Mouse (Mus musculus) urinary bladder, adult 2 months (tissue): Measurements from ENCODE around the gene Smarcd3. TPM values are rescaled to one million over a fixed set of nuclear protein-coding genes. Genes with fewer than 3 reads are reported as not detected.

Source experiments
- DNase-seq: peaks from one replicate; pipeline ENCODE4 v3.0.0; 2022; ENCODE audit warnings: low spot score
- polyA plus RNA-seq: library from polyadenylated mRNA; depleted of rRNA; stranded (reverse); fragments of >200 nt; gene quantifications from 2 replicates; pipeline ENCODE4 v1.2.3, GENCODE M21; 2012; rRNA removed

Gene Smarcd3
- 80.3 and 83.2 TPM in 2 replicates for polyA plus RNA-seq

- DNase-seq, result no peak
These were observed at the start of gene Smarcd3 for GRCm38 (mm10) chr5:24623986-24624821. Smarcd3 (minus strand) TSS chr5:24624411.

- DNase-seq, result no peak
These were observed 37.2 kb upstream of the Smarcd3 start for GRCm38 (mm10) chr5:24661457-24661856.

- no peak for DNase-seq
These were observed 35.7 kb upstream of the Smarcd3 start for GRCm38 (mm10) chr5:24659708-24660423.

GRCm38 (mm10) chr5:24657113-24657512 is 32.9 kb upstream of the Smarcd3 start:
- no peak for DNase-seq

GRCm38 (mm10) chr5:24654491-24654890 is 30.3 kb upstream of the Smarcd3 start:
- no peak for DNase-seq

GRCm38 (mm10) chr5:24652780-24653179 is 28.6 kb upstream of the Smarcd3 start:
- no peak for DNase-seq

GRCm38 (mm10) chr5:24651768-24652752 is 27.8 kb upstream of the Smarcd3 start:
- peak; percentile 74 for DNase-seq

GRCm38 (mm10) chr5:24651356-24651755 is 27.1 kb upstream of the Smarcd3 start:
- DNase-seq, result no peak

GRCm38 (mm10) chr5:24649701-24650100 is 25.5 kb upstream of the Smarcd3 start:
- no peak for DNase-seq

GRCm38 (mm10) chr5:24649231-24649630 is 25.0 kb upstream of the Smarcd3 start:
- DNase-seq, result no peak

GRCm38 (mm10) chr5:24645454-24645853 is 21.2 kb upstream of the Smarcd3 start:
- DNase-seq, result no peak

- no peak for DNase-seq
These were observed 14.9 kb upstream of the Smarcd3 start for GRCm38 (mm10) chr5:24639081-24639480.

- DNase-seq, result no peak
These were observed 13.9 kb upstream of the Smarcd3 start for GRCm38 (mm10) chr5:24638131-24638530.

GRCm38 (mm10) chr5:24636987-24637386 is 12.8 kb upstream of the Smarcd3 start:
- no peak for DNase-seq

GRCm38 (mm10) chr5:24635526-24636141 is 11.4 kb upstream of the Smarcd3 start:
- DNase-seq, result no peak

GRCm38 (mm10) chr5:24635093-24635492 is 10.9 kb upstream of the Smarcd3 start:
- DNase-seq, result no peak

GRCm38 (mm10) chr5:24629712-24630111 is 5.5 kb upstream of the Smarcd3 start:
- DNase-seq, result no peak

GRCm38 (mm10) chr5:24624822-24625120 is 560 bp upstream of the Smarcd3 start:
- DNase-seq, result no peak

GRCm38 (mm10) chr5:24623041-24623985 is 898 bp downstream of the Smarcd3 start:
- DNase-seq, result no peak

- no peak for DNase-seq
These were observed 1.7 kb downstream of the Smarcd3 start for GRCm38 (mm10) chr5:24622386-24623040.
